Mouse (Mus musculus) lung, postnatal 36 days (tissue): Measurements from ENCODE around the gene Med4.
A peak's percentile ranks its signal among the peaks of the same experiment; 100 is the strongest.

Experiments
- DNase-seq: peaks from one replicate; pipeline ENCODE4 v3.0.0; 2022; ENCODE audit warnings: mixed read lengths

Med4 gene

DNA sequence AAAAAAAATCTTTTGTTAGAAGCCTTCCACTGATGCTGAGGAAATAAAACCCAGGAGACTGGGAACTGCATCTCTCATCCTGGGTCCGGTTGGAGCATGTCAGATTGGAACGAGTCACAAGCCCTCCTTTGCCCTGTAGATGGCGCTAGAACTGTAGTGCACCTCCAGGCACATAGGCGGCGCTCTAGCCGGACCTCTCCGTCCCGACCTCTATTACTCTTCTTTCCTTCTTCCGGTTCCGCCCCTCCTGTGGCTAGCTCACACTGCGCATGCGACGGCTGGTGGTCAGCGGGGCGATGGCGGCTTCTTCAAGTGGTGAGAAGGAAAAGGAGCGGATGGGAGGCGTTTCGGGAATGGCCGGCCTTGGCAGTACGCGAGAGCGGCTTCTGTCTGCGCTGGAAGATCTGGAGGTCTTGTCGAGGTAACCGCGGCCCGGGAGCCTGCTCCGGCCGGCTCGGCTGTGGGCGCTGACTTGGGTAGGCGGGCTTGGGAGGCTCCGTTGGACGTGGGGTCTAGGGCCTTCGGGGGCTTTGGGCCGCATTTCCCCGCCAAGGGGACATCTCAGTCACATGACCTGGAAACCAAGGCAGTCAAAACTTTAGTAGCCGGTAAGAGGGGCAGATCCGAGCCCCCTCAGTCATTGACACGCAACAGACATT, at the start of gene Med4:
TSS of gene Med4 (plus strand) at position 261 of the 659 bp plus-strand sequence.
- DNase-seq, result peak; percentile 97

GRCm38 (mm10) chr14:73460514-73461134, 49.2 kb upstream of the Med4 start:
- no peak for DNase-seq

DNA sequence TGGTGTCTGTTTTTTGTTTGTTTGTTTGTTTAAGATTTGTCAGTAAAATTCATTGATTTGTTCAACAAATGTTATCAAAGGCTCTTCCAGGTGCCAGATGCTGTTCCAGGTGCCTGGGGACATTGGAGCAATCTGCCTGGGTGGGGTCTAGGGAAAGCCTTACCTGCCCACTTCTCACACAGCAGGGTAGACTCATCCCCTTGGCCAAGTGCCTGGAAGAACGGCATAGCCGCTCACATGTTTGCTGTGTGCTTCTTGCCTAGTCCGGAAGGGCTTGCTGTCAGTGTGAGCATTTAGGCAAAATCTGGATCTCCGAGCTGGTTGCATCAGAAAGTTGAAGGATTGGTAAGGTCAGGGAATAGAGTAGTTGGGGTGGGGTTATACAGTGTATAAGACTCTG, 47.6 kb upstream of the Med4 start:
- no peak for DNase-seq

DNA sequence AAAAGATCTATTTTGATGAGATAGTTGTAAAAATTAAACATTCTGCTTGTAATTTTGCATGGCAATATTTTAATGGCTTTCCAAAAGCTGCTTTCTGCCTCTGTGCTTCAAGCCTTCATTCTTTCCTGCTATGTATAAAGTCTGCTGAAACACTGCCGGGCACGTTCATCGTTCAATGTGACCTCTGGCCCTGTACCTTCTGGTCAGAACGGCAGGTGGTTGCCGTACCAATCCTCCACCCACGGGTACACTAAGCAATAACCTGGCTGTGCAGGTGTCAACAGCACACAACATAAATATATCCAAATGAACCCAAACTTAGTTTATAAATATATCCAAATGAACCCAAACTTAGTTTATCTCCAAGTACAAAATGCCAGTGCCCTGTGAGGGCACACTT, 42.1 kb upstream of the Med4 start:
- no peak for DNase-seq

DNA sequence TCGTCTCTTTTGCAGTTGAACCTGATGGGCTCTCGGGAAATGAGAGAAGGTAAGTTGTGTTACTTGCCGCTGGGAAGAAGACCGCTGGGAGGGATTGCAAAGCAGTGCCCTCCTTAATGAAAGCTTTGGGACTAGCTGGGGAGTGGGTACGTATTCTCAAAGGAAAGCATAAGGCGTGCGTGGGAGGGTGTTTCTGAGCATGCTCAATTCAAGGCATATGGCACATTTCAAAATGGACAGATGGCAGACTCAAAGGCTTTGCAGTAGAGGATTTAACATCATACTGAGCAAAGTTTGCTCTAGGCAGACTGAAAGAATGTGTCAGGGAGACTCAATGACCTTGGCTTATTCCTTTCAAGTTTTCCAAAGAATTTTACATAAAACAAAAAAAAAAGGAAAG, 40.3 kb upstream of the Med4 start:
- no peak for DNase-seq

GRCm38 (mm10) chr14:73470593-73470992, 39.2 kb upstream of the Med4 start:
- peak; percentile 73 for DNase-seq

DNA sequence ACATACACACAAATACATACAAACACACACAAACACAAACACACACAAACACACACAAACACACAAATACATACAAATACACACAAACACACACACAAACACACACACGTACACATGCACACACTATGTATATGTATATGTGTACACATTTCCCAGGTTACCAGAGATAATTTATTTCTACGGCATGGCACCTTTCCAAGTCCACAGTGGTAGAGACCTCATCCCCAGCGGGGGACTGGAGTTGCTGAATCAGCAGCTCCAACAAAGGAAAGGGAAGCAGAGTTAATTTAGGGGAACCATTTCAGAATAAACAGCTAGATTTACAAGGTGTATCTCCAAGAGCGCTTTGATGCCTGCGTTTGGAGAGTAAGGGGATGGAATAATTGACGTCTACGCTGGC, 37.6 kb upstream of the Med4 start:
- no peak for DNase-seq

- peak; percentile 50 for DNase-seq
Observed at GRCm38 (mm10) chr14:73473670-73474460, 36.0 kb upstream of the Med4 start.

DNA sequence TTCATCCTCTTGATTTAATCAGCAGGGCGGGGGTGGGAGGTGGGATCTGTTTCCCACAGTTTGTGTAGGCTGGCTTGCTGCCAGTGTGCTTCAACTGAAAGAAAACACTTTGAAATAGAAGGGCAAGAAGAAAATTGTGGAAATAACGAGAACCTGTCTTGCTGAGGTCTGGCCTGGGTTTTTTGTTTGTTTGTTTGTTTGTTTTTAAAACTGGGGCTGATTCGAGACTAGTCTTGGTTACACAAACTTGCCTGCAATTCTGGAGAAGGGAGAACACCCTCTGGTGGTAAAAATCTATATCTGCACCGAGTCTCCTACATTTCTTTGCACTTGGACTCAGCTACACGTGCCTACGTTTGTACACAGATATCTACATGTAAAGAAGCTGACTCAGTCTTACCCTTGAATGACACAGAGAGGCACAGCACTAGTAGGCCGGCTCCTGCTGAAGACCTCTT, 35.2 kb upstream of the Med4 start:
- peak; percentile 78 for DNase-seq

DNA sequence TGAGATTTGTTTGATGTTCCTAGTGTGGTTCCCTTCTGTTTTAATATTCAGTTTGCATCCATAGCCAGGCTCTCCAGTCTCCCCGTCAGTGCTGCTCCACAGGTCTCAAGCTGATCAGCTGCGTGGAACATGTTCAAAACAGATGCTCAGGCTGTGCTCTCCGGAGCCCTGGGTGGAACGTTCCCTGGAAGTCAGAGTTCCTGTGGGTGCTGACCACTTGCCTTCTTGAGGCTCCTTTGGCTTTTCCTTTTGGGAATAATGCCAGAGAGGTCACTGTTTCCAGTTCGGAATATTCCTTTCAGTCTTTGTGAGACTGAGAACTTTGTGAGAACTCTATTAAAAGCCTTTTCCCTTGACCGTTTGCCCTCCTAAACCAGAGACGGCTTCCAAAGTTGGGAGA, 34.3 kb upstream of the Med4 start:
- peak; percentile 69 for DNase-seq

DNA sequence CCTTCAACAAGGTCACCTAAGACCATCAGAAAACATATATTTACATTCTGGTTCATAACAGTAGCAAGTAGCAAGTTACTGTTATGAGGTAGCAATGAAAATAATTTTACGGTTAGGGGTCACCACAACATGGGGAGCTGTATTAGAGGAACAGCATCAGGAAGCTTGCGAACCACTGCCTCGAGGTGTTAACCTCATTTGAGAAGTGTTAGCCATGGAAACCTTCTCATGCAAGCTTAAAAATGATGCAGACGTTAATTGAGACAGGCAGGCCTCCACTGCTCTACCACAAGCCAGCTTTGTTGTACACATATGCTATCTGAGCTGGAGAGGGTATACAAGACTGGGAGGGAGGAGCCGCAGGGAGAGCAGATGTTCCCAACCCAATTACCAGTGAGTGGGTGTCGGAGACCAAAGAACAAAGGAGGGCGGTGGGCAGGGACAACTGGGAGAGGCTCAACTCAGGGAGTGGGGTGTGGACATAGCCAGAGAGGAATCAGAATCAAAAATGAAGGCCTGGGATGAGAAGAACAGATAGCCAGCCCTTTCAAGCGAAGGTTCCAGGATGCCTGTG, 33.4 kb upstream of the Med4 start:
- DNase-seq, result peak; percentile 65

GRCm38 (mm10) chr14:73477077-73477476, 32.7 kb upstream of the Med4 start:
- DNase-seq, result peak; percentile 78

DNA sequence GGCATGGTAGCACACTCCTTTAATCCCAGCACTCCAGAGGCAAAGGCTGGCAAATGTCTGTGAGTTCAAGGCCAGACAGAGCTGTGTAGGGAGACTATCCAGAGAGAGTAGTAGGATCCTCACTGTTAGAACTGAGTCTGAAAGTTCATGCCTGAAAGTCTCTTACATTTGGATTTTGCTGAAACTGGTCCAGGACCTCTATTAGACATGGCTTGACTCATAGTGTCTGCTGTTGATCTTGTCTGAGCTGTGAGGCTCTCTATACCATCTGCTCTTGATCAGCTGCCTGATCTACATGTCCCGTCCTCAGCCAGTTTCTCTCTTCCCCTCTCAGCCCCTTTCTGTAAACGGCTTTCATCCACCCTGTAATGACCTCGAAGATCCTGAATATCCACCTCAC, 31.5 kb upstream of the Med4 start:
- no peak for DNase-seq

DNA sequence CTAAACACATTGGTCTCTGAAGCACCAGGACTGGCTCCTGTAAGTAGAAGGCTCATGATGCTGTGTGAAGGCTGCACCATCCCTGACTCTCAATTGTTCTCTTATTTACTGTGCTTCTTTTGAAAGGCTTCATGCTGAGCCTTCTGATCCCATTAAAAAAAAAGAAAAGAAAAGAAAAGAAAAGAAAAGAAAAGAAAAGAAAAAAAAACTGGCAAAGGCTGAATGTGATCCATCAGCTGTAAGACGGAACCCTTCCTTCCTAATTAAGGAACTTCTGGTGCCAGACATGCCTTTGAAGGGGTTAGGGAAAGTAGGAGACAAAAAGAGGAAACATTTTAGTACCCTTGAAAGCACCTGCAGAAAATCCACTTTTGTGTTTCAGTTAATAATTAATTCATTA, 30.1 kb upstream of the Med4 start:
- no peak for DNase-seq

- peak; percentile 29 for DNase-seq
Observed at GRCm38 (mm10) chr14:73483516-73484229, 26.2 kb upstream of the Med4 start.

DNA sequence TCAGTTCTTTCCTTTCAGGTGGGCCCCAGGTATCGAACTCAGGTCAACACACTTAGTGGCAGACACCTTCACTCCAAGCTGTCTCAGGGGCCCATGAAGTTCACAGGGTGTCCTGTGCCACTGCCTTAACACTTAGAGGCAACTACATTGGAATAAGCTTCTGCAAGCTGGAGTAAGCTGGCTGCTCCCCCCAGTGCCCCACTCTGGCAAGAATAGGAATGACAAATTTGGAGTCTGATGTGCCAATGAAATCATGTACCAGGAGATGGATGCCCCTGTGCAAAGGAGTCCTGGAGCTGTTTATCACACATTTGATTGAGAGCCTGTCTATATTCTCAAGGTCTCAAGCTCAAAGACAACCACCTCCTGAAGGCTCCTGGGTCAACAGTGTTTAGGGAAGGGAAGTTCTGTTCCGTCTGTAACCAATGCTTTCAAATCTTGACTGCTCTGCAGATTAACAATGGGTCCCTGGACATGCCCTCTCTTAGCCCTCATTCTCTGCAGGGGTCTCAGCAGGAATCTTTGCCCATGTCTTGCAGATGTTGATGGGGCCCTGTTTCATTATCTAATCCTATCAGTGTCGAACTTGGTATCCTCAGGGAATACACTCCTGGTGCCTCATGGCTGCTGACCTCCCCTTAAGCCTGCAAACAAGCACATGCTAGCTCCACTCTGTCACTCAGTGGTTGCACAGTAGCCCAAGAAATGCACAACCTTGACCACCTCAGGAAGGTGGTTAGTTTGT, 25.3 kb upstream of the Med4 start:
- peak; percentile 14 for DNase-seq

- no peak for DNase-seq
Observed at GRCm38 (mm10) chr14:73486641-73487040, 23.2 kb upstream of the Med4 start.

DNA sequence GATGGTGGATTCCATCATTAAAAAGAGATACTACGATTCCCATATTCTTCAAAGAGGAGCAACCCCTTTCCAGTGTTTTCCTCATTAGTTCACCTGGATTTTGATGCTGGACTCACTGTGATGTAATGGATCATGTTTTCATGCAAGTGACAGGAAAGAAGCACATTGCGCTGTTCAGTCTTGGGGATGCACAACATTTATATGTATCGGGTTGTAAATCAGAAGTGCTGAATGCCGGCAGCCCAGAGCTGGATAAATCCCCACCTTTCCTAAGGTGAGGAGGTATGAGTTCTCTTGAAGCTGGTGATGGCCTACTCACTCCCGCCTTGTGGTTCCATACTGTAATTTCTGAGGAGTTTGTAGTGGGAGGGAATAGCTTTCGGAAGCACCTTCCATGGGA, 16.5 kb upstream of the Med4 start:
- no peak for DNase-seq

- no peak for DNase-seq
Observed at GRCm38 (mm10) chr14:73494122-73494521, 15.7 kb upstream of the Med4 start.

DNA sequence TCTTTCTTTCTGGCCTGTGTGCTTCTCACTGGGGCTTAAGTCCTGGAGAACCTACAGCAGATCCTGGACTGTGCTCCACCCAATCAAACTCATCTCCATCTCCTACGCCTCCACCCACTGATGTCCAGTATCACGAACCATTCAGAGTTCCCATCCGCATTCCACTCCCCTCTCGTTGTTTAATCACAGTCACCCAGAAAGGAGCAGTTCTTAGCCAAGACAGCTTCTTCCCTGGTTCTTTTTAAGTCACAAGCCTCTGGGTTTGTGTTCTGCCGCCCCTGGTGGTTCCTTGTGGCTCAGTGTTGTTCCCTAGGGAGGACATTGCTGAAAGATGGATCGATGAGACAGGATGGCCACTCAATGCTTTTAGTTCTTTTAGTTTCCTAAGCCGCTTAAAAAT, 14.1 kb upstream of the Med4 start:
- DNase-seq, result no peak

- no peak for DNase-seq
Observed at GRCm38 (mm10) chr14:73501283-73501682, 8.5 kb upstream of the Med4 start.

DNA sequence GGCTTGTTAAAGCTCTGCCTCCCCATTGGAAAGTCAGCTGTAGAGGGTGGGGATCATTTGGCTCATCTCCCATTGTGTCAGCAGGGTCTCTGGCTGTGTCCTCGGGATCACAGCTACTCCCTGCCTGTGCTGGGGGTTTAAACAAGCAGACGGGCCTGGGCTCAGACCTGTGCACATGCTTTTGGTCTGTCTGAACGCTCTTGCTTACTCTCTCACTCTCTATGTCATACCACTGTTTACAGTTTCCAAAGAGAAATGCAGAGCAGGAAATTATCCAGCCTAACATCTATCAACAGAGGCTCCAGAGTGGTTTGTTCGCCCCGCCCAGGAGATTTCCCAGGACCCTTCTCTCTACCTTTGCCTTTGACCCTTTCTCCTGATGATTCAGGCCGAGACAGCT, 8.1 kb upstream of the Med4 start:
- DNase-seq, result peak; percentile 61
